Mouse (Mus musculus) liver, embryonic 12.5 days (tissue): ENCODE data around the gene Dusp1. TPM values are rescaled to one million over a fixed set of nuclear protein-coding genes. Genes with fewer than 3 reads are reported as not detected.

ENCODE experiments used
- ATAC-seq: fragments of 200-750 bp; cut with Nextera tagmentation; 2 replicates; pipeline ENCODE4 v1.8.0; 2017; ENCODE audit warnings: moderate number of reproducible peaks, mild to moderate bottlenecking, moderate library complexity
- H3K27ac ChIP-seq: fragments of 300-500 bp; sonication (generic); 2 replicates; pipeline ENCODE4 v1.5.1; 2016; ENCODE audit warnings: mild to moderate bottlenecking
- H3K27me3 ChIP-seq: fragments of 300-500 bp; sonication (generic); replicated peaks from 2 replicates; pipeline ENCODE4 v1.6.1; 2016; ENCODE audit warnings: mild to moderate bottlenecking, moderate library complexity
- H3K36me3 ChIP-seq: fragments of 300-500 bp; sonication (generic); 2 replicates; pipeline ENCODE4 v1.6.1; 2016; ENCODE audit warnings: mild to moderate bottlenecking, moderate library complexity
- H3K4me1 ChIP-seq: fragments of 300-500 bp; sonication (generic); 2 replicates; pipeline ENCODE4 v1.6.1; 2016
- H3K4me2 ChIP-seq: fragments of 300-500 bp; sonication (generic); 2 replicates; pipeline ENCODE4 v1.6.1; 2016; ENCODE audit warnings: mild to moderate bottlenecking, moderate library complexity
- H3K4me3 ChIP-seq: fragments of 300-500 bp; sonication (generic); 2 replicates; pipeline ENCODE4 v1.5.1; 2016; ENCODE audit warnings: mild to moderate bottlenecking, moderate library complexity
- H3K9ac ChIP-seq: fragments of 300-500 bp; sonication (generic); 2 replicates; pipeline ENCODE4 v1.6.1; 2016; ENCODE audit warnings: mild to moderate bottlenecking, moderate library complexity
- H3K9me3 ChIP-seq: fragments of 300-500 bp; sonication (generic); replicated peaks from 2 replicates; pipeline ENCODE4 v1.6.1; 2016; ENCODE audit warnings: mild to moderate bottlenecking, moderate library complexity
- WGBS: fragments of 180-500 bp; shearing (Covaris S2); methylation state at CpG from one replicate; pipeline ENCODE4 v1.1.7; 2016; ENCODE audit not compliant: insufficient replicate concordance; 5-methylcytosine and 5-hydroxymethylcytosine counted together
- microRNA-seq: library from miRNA; unstranded; fragments of <30 nt; microRNA quantifications from one replicate; pipeline ENCODE4, GENCODE M21; 2017
- polyA plus RNA-seq: library from polyadenylated mRNA; unstranded; fragments of >200 nt; fragmentation: Nextera tagmentation; extraction: Ambion mirVana; gene quantifications from 2 replicates; pipeline ENCODE4 v1.2.1, GENCODE M21; 2016

Dusp1 gene
- polyA plus RNA-seq, 1 experiment from 2014 or later, result 28.7 TPM

- no peak overlapping the region for H3K9ac ChIP-seq
- 54% methylated on average over 4 of the region's 4 CpGs for WGBS
These were observed 94.3 kb downstream of the Dusp1 start for GRCm38 (mm10) chr17:26467619-26468018.

GRCm38 (mm10) chr17:26466741-26467150, 95.2 kb downstream of the Dusp1 start:
- ATAC-seq, result peak; percentile 16; the same call in 1 of the 2 replicates
- no peak overlapping the region for H3K4me2 ChIP-seq

More at GRCm38 (mm10) chr17:26467619-26468018, 94.3 kb downstream of the Dusp1 start:
- 0 out of 2 replicates have a peak, but pooled peaks cover 3% of the 10 kb centered on the region for H3K4me1 ChIP-seq
- H3K9me3 ChIP-seq, result no peaks in the 10 kb centered on the region
- peaks cover 18% of the 10 kb centered on the region; the same call in 1 of the 2 replicates for H3K27me3 ChIP-seq
- no peaks in the 10 kb centered on the region for H3K36me3 ChIP-seq
- no peak overlapping the region for H3K4me2 ChIP-seq
- no peak overlapping the region for H3K4me3 ChIP-seq
- ATAC-seq, result no peak
- no peak overlapping the region for H3K27ac ChIP-seq

GRCm38 (mm10) chr17:26464972-26465371, 97.0 kb downstream of the Dusp1 start:
- Histone ChIP-seq H3K9ac (no peak overlapping the region), H3K27me3 (peaks cover 9% of the 10 kb centered on the region; the same call in 1 of the 2 replicates), H3K4me1 (0 out of 2 replicates have a peak, but pooled peaks cover 3% of the 10 kb centered on the region), H3K4me3 (no peak overlapping the region), H3K9me3 (no peaks in the 10 kb centered on the region), H3K27ac (0 out of 2 replicates have a peak overlapping the region, but pooled peaks have one; percentile 11), H3K4me2 (no peak overlapping the region), H3K36me3 (no peaks in the 10 kb centered on the region)
- 42% methylated on average over 7 of the region's 7 CpGs for WGBS
- ATAC-seq, result peak; percentile 36; the same call in 1 of the 2 replicates

More at GRCm38 (mm10) chr17:26466741-26467150, 95.2 kb downstream of the Dusp1 start:
- Histone ChIP-seq H3K27me3 (peaks cover 18% of the 10 kb centered on the region; the same call in 1 of the 2 replicates), H3K9ac (no peak overlapping the region), H3K9me3 (no peaks in the 10 kb centered on the region), H3K4me3 (no peak overlapping the region), H3K4me1 (0 out of 2 replicates have a peak, but pooled peaks cover 3% of the 10 kb centered on the region), H3K36me3 (no peaks in the 10 kb centered on the region), H3K27ac (no peak overlapping the region)
- WGBS, result 17% methylated on average over 4 of the region's 4 CpGs

GRCm38 (mm10) chr17:26464481-26464880, 97.4 kb downstream of the Dusp1 start:
- Histone ChIP-seq H3K9me3 (no peaks in the 10 kb centered on the region), H3K27ac (no peak overlapping the region), H3K9ac (no peak overlapping the region), H3K4me2 (no peak overlapping the region), H3K27me3 (peaks cover 14% of the 10 kb centered on the region; the same call in 1 of the 2 replicates), H3K4me3 (no peak overlapping the region), H3K36me3 (no peaks in the 10 kb centered on the region), H3K4me1 (0 out of 2 replicates have a peak, but pooled peaks cover 3% of the 10 kb centered on the region)
- WGBS, result 68% methylated on average over 9 of the region's 9 CpGs
- ATAC-seq, result no peak

- Histone ChIP-seq H3K4me2 (no peak overlapping the region), H3K9ac (no peak overlapping the region), H3K4me3 (no peak overlapping the region), H3K27ac (no peak overlapping the region), H3K27me3 (peaks cover 16% of the 10 kb centered on the region; the same call in 1 of the 2 replicates), H3K4me1 (0 out of 2 replicates have a peak, but pooled peaks cover 3% of the 10 kb centered on the region), H3K36me3 (no peaks in the 10 kb centered on the region), H3K9me3 (no peaks in the 10 kb centered on the region)
- no peak for ATAC-seq
- WGBS, result 43% methylated on average over 4 of the region's 4 CpGs
These were observed 97.9 kb downstream of the Dusp1 start for GRCm38 (mm10) chr17:26463984-26464383.

- Histone ChIP-seq H3K27me3 (peaks cover 16% of the 10 kb centered on the region; the same call in 1 of the 2 replicates), H3K36me3 (no peaks in the 10 kb centered on the region), H3K4me2 (no peak overlapping the region), H3K9ac (no peak overlapping the region), H3K9me3 (no peaks in the 10 kb centered on the region), H3K4me3 (no peak overlapping the region), H3K27ac (no peak overlapping the region), H3K4me1 (0 out of 2 replicates have a peak, but pooled peaks cover 3% of the 10 kb centered on the region)
- WGBS, result 73% methylated on average over 5 of the region's 5 CpGs
- ATAC-seq, result no peak
These were observed 98.5 kb downstream of the Dusp1 start for GRCm38 (mm10) chr17:26463432-26463831.

GRCm38 (mm10) chr17:26462634-26463170, 99.2 kb downstream of the Dusp1 start:
- no peaks in the 10 kb centered on the region for H3K36me3 ChIP-seq
- H3K27me3 ChIP-seq, result 0 out of 2 replicates have a peak, but pooled peaks cover 16% of the 10 kb centered on the region
- WGBS, result 22% methylated on average over 12 of the region's 12 CpGs
- no peaks in the 10 kb centered on the region for H3K9me3 ChIP-seq
- ATAC-seq, result no peak
- H3K4me1 ChIP-seq, result 0 out of 2 replicates have a peak, but pooled peaks cover 5% of the 10 kb centered on the region
- no peak overlapping the region for H3K4me2 ChIP-seq
- H3K4me3 ChIP-seq, result no peak overlapping the region
- no peak overlapping the region for H3K27ac ChIP-seq
- H3K9ac ChIP-seq, result no peak overlapping the region

- no peak for ATAC-seq
- Histone ChIP-seq H3K4me3 (no peak overlapping the region), H3K9me3 (no peaks in the 10 kb centered on the region), H3K27ac (no peak overlapping the region), H3K9ac (no peak overlapping the region), H3K4me1 (0 out of 2 replicates have a peak, but pooled peaks cover 3% of the 10 kb centered on the region), H3K4me2 (no peak overlapping the region), H3K36me3 (no peaks in the 10 kb centered on the region), H3K27me3 (peaks cover 16% of the 10 kb centered on the region; the same call in 1 of the 2 replicates)
- WGBS, result 56% methylated on average over 7 of the region's 7 CpGs
These were observed 103.9 kb downstream of the Dusp1 start for GRCm38 (mm10) chr17:26458049-26458448.

GRCm38 (mm10) chr17:26457506-26457905, 104.4 kb downstream of the Dusp1 start:
- Histone ChIP-seq H3K27me3 (peaks cover 19% of the 10 kb centered on the region; the same call in 1 of the 2 replicates), H3K4me3 (no peak overlapping the region), H3K4me1 (0 out of 2 replicates have a peak, but pooled peaks cover 3% of the 10 kb centered on the region), H3K4me2 (no peak overlapping the region), H3K27ac (no peak overlapping the region), H3K9me3 (no peaks in the 10 kb centered on the region), H3K36me3 (no peaks in the 10 kb centered on the region), H3K9ac (no peak overlapping the region)
- ATAC-seq, result peak; percentile 59; the same call in 1 of the 2 replicates

Small RNAs within 50 kb of the gene (microRNA-seq; reads per million reads assigned to microRNA genes)
- gene Gm22420, result not detected

Other genes with a start within 250 kb of the Dusp1 start
- gene Neurl1b, start 147.3 kb downstream of the Dusp1 start, polyA plus RNA-seq, result 0.06 and 0.10 TPM in 2 replicates
- gene Ergic1, start 639 bp downstream of the Dusp1 start, polyA plus RNA-seq, result 44.6 and 45.7 TPM in 2 replicates
- gene Atp6v0e, start 101.1 kb upstream of the Dusp1 start, polyA plus RNA-seq, result 177 and 179 TPM in 2 replicates
- gene Crebrf, start 153.5 kb upstream of the Dusp1 start, polyA plus RNA-seq, result 1.7 and 2.1 TPM in 2 replicates
- gene Bnip1, start 218.9 kb upstream of the Dusp1 start, polyA plus RNA-seq, result 28.3 and 31.0 TPM in 2 replicates